Comparison of ENCODE assay signal across 22 mouse cellular contexts in the genomic region with DNA sequence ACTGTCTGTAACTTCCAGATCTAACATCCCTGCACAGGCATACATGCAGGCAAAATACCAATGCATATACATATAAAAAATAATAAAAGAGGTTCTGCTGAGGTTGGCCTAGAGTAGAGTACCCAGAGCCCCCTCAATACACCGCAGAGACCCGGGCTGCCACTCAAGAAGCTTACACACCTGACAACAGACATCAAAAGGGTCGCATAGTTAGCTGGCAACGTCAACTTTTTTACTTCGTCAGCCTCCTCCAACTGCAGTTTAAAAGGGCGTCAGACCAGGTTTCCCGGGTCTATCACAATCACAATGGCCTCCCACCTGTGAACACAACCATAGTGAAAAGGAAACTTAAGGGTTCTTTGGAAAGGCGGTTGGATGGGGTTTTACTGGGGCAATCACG. TPM values are rescaled to one million over a fixed set of nuclear protein-coding genes. Genes with fewer than 3 reads are reported as not detected.
"Had no signal": no experiment of that assay in that cellular context is flagged by ENCODE, and none has a peak within 500 bp of the region (broad histone marks: within the 10 kb centered on the region; RNA-seq: fewer than 3 reads in every experiment).

No protein-coding gene starts in this region.

- DNase-seq: kidney, adult 11 months; kidney, adult 9 months; kidney, postnatal 36 days; left cerebral cortex, postnatal 4 days; lung, adult 18-20 months; lung, postnatal 10 days; lung, postnatal 4 days; midbrain, embryonic 14.5 days; right cerebral cortex, adult 18-20 months; right cerebral cortex, postnatal 25 days had no signal

- H3K9ac ChIP-seq: limb, embryonic 13.5 days; liver, embryonic 14.5 days had no signal

- H3K9me3 ChIP-seq: limb, embryonic 13.5 days; midbrain, embryonic 10.5 days had no signal

- H3K4me2 ChIP-seq: limb, embryonic 13.5 days had no signal

- H3K4me1 ChIP-seq: midbrain, embryonic 10.5 days had no signal

- H3K4me3 ChIP-seq: limb, embryonic 13.5 days; midbrain, embryonic 10.5 days had no signal

- H3K27ac ChIP-seq: kidney, postnatal 0 days; limb, embryonic 13.5 days; liver, embryonic 14.5 days; midbrain, embryonic 10.5 days had no signal

- H3K27me3 ChIP-seq: limb, embryonic 13.5 days had no signal

RNA-seq across cellular contexts. Expression of a gene that starts 2.4 kb away (rescaled TPM):
- total RNA-seq: layer of hippocampus, adult 18-20 months; layer of hippocampus, postnatal 14 days; left cerebral cortex, adult 18-20 months; left cerebral cortex, postnatal 10 days; left cerebral cortex, postnatal 4 days; liver, adult 2 months had no signal

RNA-seq across cellular contexts. Expression of a gene that starts 35.7 kb away (rescaled TPM):
- total RNA-seq: left cerebral cortex, adult 18-20 months; left cerebral cortex, postnatal 10 days; left cerebral cortex, postnatal 4 days; megakaryocyte, adult 5-6 weeks; monocyte, adult 5-6 weeks had no signal
- polyA plus RNA-seq: neural tube, embryonic 14.5 days had no signal
